In the genomic region with DNA sequence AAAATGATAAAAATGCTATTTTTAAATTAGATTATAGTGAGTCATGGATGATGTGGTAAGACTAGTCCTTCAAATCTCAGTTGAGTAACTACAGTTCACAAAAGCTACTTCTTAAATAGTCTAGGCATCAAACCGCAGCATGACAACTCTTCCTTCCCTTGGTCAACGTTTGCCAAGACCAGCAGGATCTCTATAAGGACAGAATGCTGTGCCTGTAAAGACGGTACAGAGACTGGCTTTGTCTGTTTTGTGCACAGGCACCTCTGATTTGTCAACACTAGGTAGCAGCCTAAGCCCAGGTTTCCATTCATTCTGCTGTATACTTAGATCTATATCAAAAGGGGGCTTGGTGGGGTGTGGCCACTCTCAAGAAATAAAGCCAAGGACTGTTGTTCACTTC, we compare ENCODE assay signal across 8 mouse cellular contexts. TPM values are rescaled to one million over a fixed set of nuclear protein-coding genes. Genes with fewer than 3 reads are reported as not detected.
A peak's percentile ranks its signal among the peaks of the same experiment; 100 is the strongest.
DNase-seq lines count a peak whose midpoint lies in the region; ATAC-seq and TF ChIP-seq lines count a peak whose summit lies in the region.

No protein-coding gene starts in this region.

- H3K4me1 ChIP-seq in thymus, adult 2 months (replicated peaks; ENCODE audit: control insufficient read depth, insufficient read depth, low read length), result no peaks in the 10 kb centered on the region
- H3K4me1 ChIP-seq in midbrain, embryonic 15.5 days, result no peaks in the 10 kb centered on the region

- no peak for TF ChIP-seq POLR2A in thymus, adult 2 months (IDR thresholded peaks at IDR 0.05; ENCODE audit: control insufficient read depth, extremely low read depth, insufficient read depth, low read length, poor library complexity)

- no peak for ATAC-seq in cerebellum, adult (ENCODE audit: insufficient number of reproducible peaks, low FRiP score, low TSS enrichment)
- ATAC-seq in hematopoietic stem cell, adult 5-6 weeks (replicated peaks in 1 of 2; ENCODE audit: insufficient read depth in 1 of 2, low FRiP score in 2 of 2, low TSS enrichment in 1 of 2, low read depth in 1 of 2, poor library complexity in 2 of 2, severe bottlenecking in 2 of 2), result peak; percentile 77 to 85
- ATAC-seq in midbrain, embryonic 15.5 days (replicated peaks), result peak; percentile 95

- no peaks in the 10 kb centered on the region for H3K9me3 ChIP-seq in midbrain, embryonic 15.5 days

- TF ChIP-seq CTCF in thymus, adult 2 months (IDR thresholded peaks at IDR 0.05; ENCODE audit: borderline replicate concordance, control insufficient read depth, extremely low read depth, insufficient read depth, low read length, poor library complexity), result no peak

- peak; percentile 22 to 28 for DNase-seq in cerebellum, postnatal 14 days
- peak; percentile 16 for DNase-seq in thymus, adult 2 months
- DNase-seq in thymus, postnatal 10 days (ENCODE audit: low spot score in 2 of 2), result no peak
- no peak for DNase-seq in testis, postnatal 10 days (ENCODE audit: low spot score)
- no peak for DNase-seq in right cerebral cortex, postnatal 25 days

- no peak overlapping the region for H3K27ac ChIP-seq in thymus, adult 2 months (ENCODE audit: control insufficient read depth, insufficient read depth, low read length)
- H3K27ac ChIP-seq in midbrain, embryonic 15.5 days, result no peak overlapping the region

- H3K9ac ChIP-seq in midbrain, embryonic 15.5 days, result no peak overlapping the region

- H3K4me3 ChIP-seq in thymus, adult 2 months (ENCODE audit: control insufficient read depth, insufficient read depth, low read length), result no peak overlapping the region
- H3K4me3 ChIP-seq in midbrain, embryonic 15.5 days, result no peak overlapping the region

- no peaks in the 10 kb centered on the region for H3K36me3 ChIP-seq in thymus, adult 2 months (ENCODE audit: control insufficient read depth, insufficient read depth, low read length)
- no peaks in the 10 kb centered on the region for H3K36me3 ChIP-seq in midbrain, embryonic 15.5 days (replicated peaks)

- 32% methylated on average over 3 of the region's 3 CpGs for WGBS in thymus, adult 2 months
- 29% methylated on average over 3 of the region's 3 CpGs for WGBS in midbrain, embryonic 15.5 days

- H3K27me3 ChIP-seq in thymus, adult 2 months (ENCODE audit: control insufficient read depth, insufficient read depth, low read length), result no peaks in the 10 kb centered on the region
- no peaks in the 10 kb centered on the region for H3K27me3 ChIP-seq in midbrain, embryonic 15.5 days (replicated peaks)

- no peak overlapping the region for H3K4me2 ChIP-seq in midbrain, embryonic 15.5 days

RNA-seq across cellular contexts. Expression of gene Rsu1, which starts 27.8 kb away (rescaled TPM):
- 38.1 and 43.0 TPM in 2 replicates for polyA plus RNA-seq in thymus, adult 2 months (2012; rRNA removed)
- total RNA-seq in hematopoietic stem cell, adult 5-6 weeks (2017), result 133 and 140 TPM in 2 replicates
- polyA plus RNA-seq in midbrain, embryonic 15.5 days (2015; fragmentation: Nextera tagmentation; extraction: Ambion mirVana), result 59.0 and 63.0 TPM in 2 replicates

Comparison
In these comparisons a context has a peak if more than half of its experiments do, and no peak if none do; other contexts are left out.
1. DNase-seq: peak in cerebellum, postnatal 14 days (2 of 2) and thymus, adult 2 months (single experiment); none in thymus, postnatal 10 days (0 of 2), testis, postnatal 10 days (single experiment) and right cerebral cortex, postnatal 25 days (single experiment).